ENCODE assay signal across 14 mouse cellular contexts in the genomic region with DNA sequence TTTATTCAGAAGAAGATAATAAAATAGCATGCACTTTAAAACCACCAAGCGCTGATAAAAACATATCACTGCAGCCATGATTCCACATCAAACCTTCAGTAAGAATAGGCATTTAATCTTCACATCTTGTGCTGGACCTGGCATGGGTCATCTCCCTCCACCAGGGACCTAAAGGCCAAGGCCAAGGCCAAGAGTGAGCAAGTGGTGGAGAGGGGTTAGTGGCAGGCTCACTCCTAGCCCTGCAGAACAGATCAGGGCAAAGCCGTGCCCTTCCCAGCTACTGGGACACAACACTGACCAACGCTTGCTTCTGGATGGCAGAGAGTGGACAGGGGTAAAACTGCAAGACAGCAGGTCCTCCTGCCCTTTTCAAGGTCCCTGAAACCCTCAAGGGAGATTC. TPM values are rescaled to one million over a fixed set of nuclear protein-coding genes. Genes with fewer than 3 reads are reported as not detected.
A peak's percentile ranks its signal among the peaks of the same experiment; 100 is the strongest.
DNase-seq lines count a peak whose midpoint lies in the region; ATAC-seq lines count a peak whose summit lies in the region.
"Had no signal": no experiment of that assay in that cellular context is flagged by ENCODE, and none has a peak within 500 bp of the region (broad histone marks: within the 10 kb centered on the region; RNA-seq: fewer than 3 reads in every experiment).

No protein-coding gene starts in this region.

- no peak overlapping the region for H3K4me2 ChIP-seq in heart, embryonic 13.5 days
- H3K4me2 ChIP-seq in midbrain, embryonic 15.5 days = no peak overlapping the region
- H3K4me2 ChIP-seq in midbrain, embryonic 14.5 days (ENCODE audit: low read length) = no peak overlapping the region
- no peak overlapping the region for H3K4me2 ChIP-seq in embryonic facial prominence, embryonic 14.5 days (ENCODE audit: low read depth, low read length)
- H3K4me2 ChIP-seq in stomach, embryonic 16.5 days (ENCODE audit: low read depth, low read length) = no peak overlapping the region
- H3K4me2 ChIP-seq: heart, embryonic 11.5 days had no signal

- ATAC-seq in heart, embryonic 13.5 days (ENCODE audit: extremely low read depth, insufficient number of reproducible peaks, low FRiP score, low TSS enrichment) = no peak
- no peak for ATAC-seq in midbrain, embryonic 15.5 days (replicated peaks)
- no peak for ATAC-seq in midbrain, embryonic 14.5 days (ENCODE audit: low FRiP score, low TSS enrichment)
- ATAC-seq in embryonic facial prominence, embryonic 14.5 days (ENCODE audit: low read depth) = no peak
- ATAC-seq in stomach, embryonic 16.5 days (ENCODE audit: insufficient read depth, low FRiP score) = no peak

- H3K36me3 ChIP-seq in heart, embryonic 13.5 days = peaks cover 50% of the 10 kb centered on the region
- H3K36me3 ChIP-seq in midbrain, embryonic 15.5 days (replicated peaks) = peaks cover 37% of the 10 kb centered on the region
- H3K36me3 ChIP-seq in midbrain, embryonic 14.5 days (ENCODE audit: control insufficient read depth, insufficient read depth, low read length) = peaks cover 46% of the 10 kb centered on the region
- H3K36me3 ChIP-seq in embryonic facial prominence, embryonic 14.5 days (ENCODE audit: control insufficient read depth, insufficient read depth, low read length) = peaks cover 55% of the 10 kb centered on the region
- H3K36me3 ChIP-seq in stomach, embryonic 16.5 days (ENCODE audit: control insufficient read depth, insufficient read depth, low read length) = peaks cover 37% of the 10 kb centered on the region

- no peak overlapping the region for H3K9ac ChIP-seq in heart, embryonic 13.5 days
- no peak overlapping the region for H3K9ac ChIP-seq in midbrain, embryonic 15.5 days
- H3K9ac ChIP-seq in midbrain, embryonic 14.5 days (replicated peaks; ENCODE audit: low read length) = no peak overlapping the region
- no peak overlapping the region; the same call in 1 of the 2 replicates for H3K9ac ChIP-seq in embryonic facial prominence, embryonic 14.5 days (ENCODE audit: low read depth, low read length)
- H3K9ac ChIP-seq in stomach, embryonic 16.5 days (ENCODE audit: low read length) = 0 out of 2 replicates have a peak overlapping the region, but pooled peaks have one; percentile 13
- H3K9ac ChIP-seq: liver, embryonic 14.5 days had no signal

- no peaks in the 10 kb centered on the region for H3K9me3 ChIP-seq in heart, embryonic 13.5 days
- H3K9me3 ChIP-seq in midbrain, embryonic 15.5 days = no peaks in the 10 kb centered on the region
- no peaks in the 10 kb centered on the region for H3K9me3 ChIP-seq in midbrain, embryonic 14.5 days (ENCODE audit: control insufficient read depth, low read length)
- no peaks in the 10 kb centered on the region for H3K9me3 ChIP-seq in embryonic facial prominence, embryonic 14.5 days (ENCODE audit: control insufficient read depth, low read length)
- H3K9me3 ChIP-seq in stomach, embryonic 16.5 days (replicated peaks; ENCODE audit: control insufficient read depth, low read length) = no peaks in the 10 kb centered on the region

- no peaks in the 10 kb centered on the region for H3K27me3 ChIP-seq in heart, embryonic 13.5 days (replicated peaks)
- H3K27me3 ChIP-seq in midbrain, embryonic 15.5 days (replicated peaks) = no peaks in the 10 kb centered on the region
- no peaks in the 10 kb centered on the region for H3K27me3 ChIP-seq in midbrain, embryonic 14.5 days (ENCODE audit: control insufficient read depth, insufficient read depth, low read length)
- no peaks in the 10 kb centered on the region for H3K27me3 ChIP-seq in embryonic facial prominence, embryonic 14.5 days (replicated peaks; ENCODE audit: control insufficient read depth, insufficient read depth, low read length)
- no peaks in the 10 kb centered on the region for H3K27me3 ChIP-seq in stomach, embryonic 16.5 days (ENCODE audit: control insufficient read depth, insufficient read depth, low read length)

- 0 out of 2 replicates have a peak overlapping the region, but pooled peaks have one; percentile 2 for H3K27ac ChIP-seq in heart, embryonic 13.5 days (replicated peaks)
- H3K27ac ChIP-seq in midbrain, embryonic 15.5 days = peak overlapping the region; percentile 91; the same call in 1 of the 2 replicates
- H3K27ac ChIP-seq in midbrain, embryonic 14.5 days (replicated peaks; ENCODE audit: low read depth, low read length) = no peak overlapping the region
- peak overlapping the region; percentile 13; the same call in 1 of the 2 replicates for H3K27ac ChIP-seq in embryonic facial prominence, embryonic 14.5 days (replicated peaks; ENCODE audit: low read depth, low read length)
- peak overlapping the region; percentile 92; the same call in 1 of the 2 replicates for H3K27ac ChIP-seq in stomach, embryonic 16.5 days (ENCODE audit: low read length)
- H3K27ac ChIP-seq: liver, embryonic 14.5 days had no signal

- 88% methylated on average over 3 of the region's 3 CpGs for WGBS in heart, embryonic 13.5 days
- WGBS in midbrain, embryonic 15.5 days = 88% methylated on average over 3 of the region's 3 CpGs
- 88% methylated on average over 3 of the region's 3 CpGs for WGBS in midbrain, embryonic 14.5 days
- 85% methylated on average over 3 of the region's 3 CpGs for WGBS in embryonic facial prominence, embryonic 14.5 days
- WGBS in stomach, embryonic 16.5 days = 87% methylated on average over 3 of the region's 3 CpGs

- DNase-seq in heart, adult 11 months = no peak
- DNase-seq in midbrain, embryonic 14.5 days = no peak
- no peak for DNase-seq in embryonic facial prominence, embryonic 14.5 days (ENCODE audit: low spot score)
- no peak for DNase-seq in thymus, postnatal 25 days
- DNase-seq: right cerebral cortex, postnatal 14 days; thymus, postnatal 36 days had no signal

- H3K4me3 ChIP-seq in heart, embryonic 13.5 days = no peak overlapping the region
- no peak overlapping the region for H3K4me3 ChIP-seq in midbrain, embryonic 15.5 days
- no peak overlapping the region for H3K4me3 ChIP-seq in midbrain, embryonic 14.5 days (replicated peaks; ENCODE audit: low read depth, low read length)
- no peak overlapping the region for H3K4me3 ChIP-seq in embryonic facial prominence, embryonic 14.5 days (ENCODE audit: low read depth, low read length)
- H3K4me3 ChIP-seq in stomach, embryonic 16.5 days (replicated peaks; ENCODE audit: low read length) = no peak overlapping the region
- H3K4me3 ChIP-seq: megakaryocyte, embryonic 14.5 days had no signal

- H3K4me1 ChIP-seq in heart, embryonic 13.5 days = peaks cover 24% of the 10 kb centered on the region
- H3K4me1 ChIP-seq in midbrain, embryonic 15.5 days = peaks cover 29% of the 10 kb centered on the region
- peaks cover 21% of the 10 kb centered on the region for H3K4me1 ChIP-seq in midbrain, embryonic 14.5 days (ENCODE audit: control insufficient read depth, insufficient read depth, low read length)
- H3K4me1 ChIP-seq in embryonic facial prominence, embryonic 14.5 days (ENCODE audit: control insufficient read depth, insufficient read depth, low read length) = peaks cover 17% of the 10 kb centered on the region
- peaks cover 18% of the 10 kb centered on the region for H3K4me1 ChIP-seq in stomach, embryonic 16.5 days (ENCODE audit: control insufficient read depth, insufficient read depth, low read length)

RNA-seq across cellular contexts. Expression of a gene that starts 0.9 kb away (rescaled TPM):
- 51.4 and 52.4 TPM in 2 replicates for polyA plus RNA-seq in heart, embryonic 13.5 days (2015; fragmentation: Nextera tagmentation; extraction: Ambion mirVana)
- polyA plus RNA-seq in midbrain, embryonic 15.5 days (2015; fragmentation: Nextera tagmentation; extraction: Ambion mirVana) = 224 and 236 TPM in 2 replicates
- polyA plus RNA-seq in midbrain, embryonic 14.5 days (2014; fragmentation: Nextera tagmentation; extraction: Ambion mirVana) = 183 and 191 TPM in 2 replicates
- polyA plus RNA-seq in embryonic facial prominence, embryonic 14.5 days (2014; fragmentation: Nextera tagmentation; extraction: Ambion mirVana) = 58.5 and 67.8 TPM in 2 replicates
- 66.3 and 70.6 TPM in 2 replicates for polyA plus RNA-seq in stomach, embryonic 16.5 days (2015; fragmentation: Nextera tagmentation; extraction: Ambion mirVana)

RNA-seq across cellular contexts. Expression of a gene that starts 11.1 kb away (rescaled TPM):
- polyA plus RNA-seq in heart, embryonic 13.5 days (2015; fragmentation: Nextera tagmentation; extraction: Ambion mirVana) = 84.7 and 87.1 TPM in 2 replicates
- 46.2 and 48.4 TPM in 2 replicates for polyA plus RNA-seq in midbrain, embryonic 15.5 days (2015; fragmentation: Nextera tagmentation; extraction: Ambion mirVana)
- 35.8 and 41.2 TPM in 2 replicates for polyA plus RNA-seq in midbrain, embryonic 14.5 days (2014; fragmentation: Nextera tagmentation; extraction: Ambion mirVana)
- polyA plus RNA-seq in embryonic facial prominence, embryonic 14.5 days (2014; fragmentation: Nextera tagmentation; extraction: Ambion mirVana) = 131 and 137 TPM in 2 replicates
- polyA plus RNA-seq in stomach, embryonic 16.5 days (2015; fragmentation: Nextera tagmentation; extraction: Ambion mirVana) = 147 and 169 TPM in 2 replicates

RNA-seq across cellular contexts. Expression of a gene that starts 24.4 kb away (rescaled TPM):
- 30.3 TPM in 2 replicates for polyA plus RNA-seq in heart, embryonic 13.5 days (2015; fragmentation: Nextera tagmentation; extraction: Ambion mirVana)
- 44.5 and 47.5 TPM in 2 replicates for polyA plus RNA-seq in midbrain, embryonic 15.5 days (2015; fragmentation: Nextera tagmentation; extraction: Ambion mirVana)
- 39.2 and 69.0 TPM in 2 replicates for polyA plus RNA-seq in midbrain, embryonic 14.5 days (2014; fragmentation: Nextera tagmentation; extraction: Ambion mirVana)
- polyA plus RNA-seq in embryonic facial prominence, embryonic 14.5 days (2014; fragmentation: Nextera tagmentation; extraction: Ambion mirVana) = 41.9 and 46.1 TPM in 2 replicates
- 36.8 and 40.6 TPM in 2 replicates for polyA plus RNA-seq in stomach, embryonic 16.5 days (2015; fragmentation: Nextera tagmentation; extraction: Ambion mirVana)

RNA-seq across cellular contexts. Expression of a gene that starts 31.1 kb away (rescaled TPM):
- polyA plus RNA-seq in heart, embryonic 13.5 days (2015; fragmentation: Nextera tagmentation; extraction: Ambion mirVana) = 0.29 and 0.39 TPM in 2 replicates
- polyA plus RNA-seq in midbrain, embryonic 15.5 days (2015; fragmentation: Nextera tagmentation; extraction: Ambion mirVana) = 0.13 and 0.31 TPM in 2 replicates
- polyA plus RNA-seq in midbrain, embryonic 14.5 days (2014; fragmentation: Nextera tagmentation; extraction: Ambion mirVana) = 0.20 and 0.54 TPM in 2 replicates
- 0.84 and 1.3 TPM in 2 replicates for polyA plus RNA-seq in embryonic facial prominence, embryonic 14.5 days (2014; fragmentation: Nextera tagmentation; extraction: Ambion mirVana)
- polyA plus RNA-seq in stomach, embryonic 16.5 days (2015; fragmentation: Nextera tagmentation; extraction: Ambion mirVana) = 0.52 and 0.70 TPM in 2 replicates

RNA-seq across cellular contexts. Expression of a gene that starts 40.8 kb away (rescaled TPM):
- 0.09 and 0.14 TPM in 2 replicates for polyA plus RNA-seq in heart, embryonic 13.5 days (2015; fragmentation: Nextera tagmentation; extraction: Ambion mirVana)
- polyA plus RNA-seq in midbrain, embryonic 15.5 days (2015; fragmentation: Nextera tagmentation; extraction: Ambion mirVana) = 0.19 TPM in 1 of 2 replicates, not detected in the other
- not detected in 2 replicates for polyA plus RNA-seq in midbrain, embryonic 14.5 days (2014; fragmentation: Nextera tagmentation; extraction: Ambion mirVana)
- 0.07 TPM in 1 of 2 replicates, not detected in the other for polyA plus RNA-seq in embryonic facial prominence, embryonic 14.5 days (2014; fragmentation: Nextera tagmentation; extraction: Ambion mirVana)
- polyA plus RNA-seq in stomach, embryonic 16.5 days (2015; fragmentation: Nextera tagmentation; extraction: Ambion mirVana) = 0.50 and 0.58 TPM in 2 replicates
- polyA plus RNA-seq: brain, embryonic 14.5 days; heart, embryonic 11.5 days; liver, embryonic 14.5 days; neural tube, embryonic 14.5 days had no signal
